Mouse (Mus musculus) small intestine, adult 2 months (tissue): ENCODE data around the gene Ptdss2. TPM values are rescaled to one million over a fixed set of nuclear protein-coding genes. Genes with fewer than 3 reads are reported as not detected.

Source experiments
- H3K27ac ChIP-seq: fragments of 200-500 bp; 2 replicates; pipeline ENCODE4 v1.5.1; 2012; ENCODE audit warnings: low read depth, low read length, control low read depth, inconsistent platforms; ENCODE audit not compliant: insufficient read depth
- H3K27me3 ChIP-seq: fragments of 200-500 bp; 2 replicates; pipeline ENCODE4 v1.6.1; 2012; ENCODE audit warnings: mild to moderate bottlenecking, moderate library complexity, low read length, inconsistent platforms; ENCODE audit not compliant: control insufficient read depth, insufficient read depth
- H3K36me3 ChIP-seq: fragments of 200-500 bp; 2 replicates; pipeline ENCODE4 v1.6.1; 2012; ENCODE audit warnings: mild to moderate bottlenecking, low read length, control low read depth, inconsistent platforms; ENCODE audit not compliant: control insufficient read depth, insufficient read depth
- H3K4me1 ChIP-seq: fragments of 200-500 bp; 2 replicates; pipeline ENCODE4 v1.6.1; 2012; ENCODE audit warnings: low read length, inconsistent platforms, mixed read lengths; ENCODE audit not compliant: control insufficient read depth, insufficient read depth, insufficient read length
- H3K4me3 ChIP-seq: fragments of 200-500 bp; 2 replicates; pipeline ENCODE4 v1.5.1; 2012; ENCODE audit warnings: low read depth, mild to moderate bottlenecking, control low read depth, inconsistent platforms, low read length, moderate library complexity
- CTCF ChIP-seq: fragments of 200-500 bp; IDR thresholded peaks from 2 replicates; pipeline ENCODE4 v1.5.1; 2012; ENCODE audit warnings: low read depth, mild to moderate bottlenecking, control low read depth, inconsistent platforms, low read length, moderate library complexity, mixed read lengths; ENCODE audit not compliant: insufficient replicate concordance, insufficient read length; ENCODE audit errors: extremely low read depth
- POLR2A ChIP-seq: fragments of 200-500 bp; IDR thresholded peaks from 2 replicates; pipeline ENCODE4 v1.6.1; 2012; ENCODE audit warnings: low read depth, mild to moderate bottlenecking, control low read depth, inconsistent platforms, low read length, moderate library complexity
- WGBS: fragments of 180-500 bp; shearing (Covaris S2); methylation state at CpG from one replicate; pipeline ENCODE4 v1.1.7; 2018; 5-methylcytosine and 5-hydroxymethylcytosine counted together
- polyA plus RNA-seq: library from polyadenylated mRNA; depleted of rRNA; stranded (reverse); fragments of >200 nt; gene quantifications from 2 replicates; pipeline ENCODE4 v1.2.3, GENCODE M21; 2012; rRNA removed

Ptdss2 gene
- polyA plus RNA-seq, 1 experiment, result 26.3 TPM

DNA sequence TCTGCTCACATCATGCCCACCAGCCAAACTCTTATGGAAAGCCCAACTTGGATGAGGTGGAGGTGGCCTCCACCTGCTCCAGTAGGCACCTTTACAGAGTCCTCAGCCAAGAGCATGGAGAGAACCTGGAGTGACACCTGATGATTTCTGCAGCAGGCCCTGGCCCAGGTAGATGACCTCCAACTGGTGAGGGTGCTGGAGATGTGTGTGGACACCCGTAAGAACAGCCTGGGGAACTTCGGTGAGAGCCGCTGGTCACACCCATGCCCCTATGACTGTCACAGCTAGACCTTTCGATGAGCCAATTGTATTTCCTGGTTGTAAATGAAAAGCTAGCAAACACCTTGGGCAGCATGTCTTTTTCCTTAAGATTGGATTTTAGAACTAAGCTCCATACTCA lies 75.9 kb downstream of the Ptdss2 start:
- Histone ChIP-seq H3K4me3 (no peak overlapping the region), H3K36me3 (no peaks in the 10 kb centered on the region), H3K27me3 (no peaks in the 10 kb centered on the region), H3K27ac (no peak overlapping the region), H3K4me1 (peaks cover 11% of the 10 kb centered on the region)
- WGBS, result 49% methylated on average over 4 of the region's 4 CpGs
- TF ChIP-seq CTCF (no peak), POLR2A (no peak)

DNA sequence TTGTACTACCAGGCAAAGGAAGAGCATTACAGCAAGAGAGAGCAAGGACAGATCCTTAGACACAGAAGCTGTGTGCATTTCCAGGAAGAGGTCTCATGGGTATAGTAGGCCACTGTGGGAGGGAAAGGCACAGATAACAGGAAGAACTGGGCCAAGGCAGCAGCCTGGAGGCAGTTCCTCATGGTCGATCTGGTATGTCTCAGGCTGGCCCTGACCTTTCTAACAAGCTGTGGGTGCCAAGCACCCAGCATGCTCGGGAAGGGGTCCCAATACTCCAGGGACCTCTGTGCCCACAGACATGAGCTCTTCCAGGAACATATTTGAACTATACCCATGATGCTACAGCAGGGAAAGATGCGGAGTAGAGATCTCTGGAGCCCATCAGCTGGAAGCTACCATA lies 82.4 kb downstream of the Ptdss2 start:
- Histone ChIP-seq H3K27me3 (no peaks in the 10 kb centered on the region), H3K4me3 (no peak overlapping the region), H3K4me1 (no peaks in the 10 kb centered on the region), H3K36me3 (no peaks in the 10 kb centered on the region), H3K27ac (no peak overlapping the region)
- no peak for TF ChIP-seq CTCF
- TF ChIP-seq POLR2A, result no peak
- 56% methylated on average over 3 of the region's 3 CpGs for WGBS

DNA sequence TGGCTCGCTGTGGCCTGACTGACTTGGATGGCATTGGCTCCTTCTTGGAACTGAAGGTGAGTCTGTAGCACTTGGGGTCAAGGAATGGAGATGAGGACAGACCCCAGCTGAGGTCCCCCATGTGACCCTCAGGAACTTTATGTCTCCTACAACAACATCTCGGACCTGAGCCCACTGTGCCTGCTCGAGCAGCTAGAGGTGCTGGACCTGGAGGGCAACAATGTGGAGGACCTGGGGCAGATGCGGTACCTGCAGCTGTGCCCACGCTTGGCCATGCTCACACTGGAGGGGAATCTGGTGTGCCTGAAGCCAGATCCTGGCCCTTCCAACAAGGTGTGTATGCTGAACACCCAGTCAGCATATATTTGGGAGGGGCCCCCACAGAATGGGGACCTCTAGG lies 83.3 kb downstream of the Ptdss2 start:
- WGBS, result 95% methylated on average over 5 of the region's 5 CpGs
- no peaks in the 10 kb centered on the region for H3K4me1 ChIP-seq
- H3K36me3 ChIP-seq, result no peaks in the 10 kb centered on the region
- no peak overlapping the region for H3K27ac ChIP-seq
- H3K4me3 ChIP-seq, result no peak overlapping the region
- H3K27me3 ChIP-seq, result no peaks in the 10 kb centered on the region
- no peak for TF ChIP-seq CTCF

DNA sequence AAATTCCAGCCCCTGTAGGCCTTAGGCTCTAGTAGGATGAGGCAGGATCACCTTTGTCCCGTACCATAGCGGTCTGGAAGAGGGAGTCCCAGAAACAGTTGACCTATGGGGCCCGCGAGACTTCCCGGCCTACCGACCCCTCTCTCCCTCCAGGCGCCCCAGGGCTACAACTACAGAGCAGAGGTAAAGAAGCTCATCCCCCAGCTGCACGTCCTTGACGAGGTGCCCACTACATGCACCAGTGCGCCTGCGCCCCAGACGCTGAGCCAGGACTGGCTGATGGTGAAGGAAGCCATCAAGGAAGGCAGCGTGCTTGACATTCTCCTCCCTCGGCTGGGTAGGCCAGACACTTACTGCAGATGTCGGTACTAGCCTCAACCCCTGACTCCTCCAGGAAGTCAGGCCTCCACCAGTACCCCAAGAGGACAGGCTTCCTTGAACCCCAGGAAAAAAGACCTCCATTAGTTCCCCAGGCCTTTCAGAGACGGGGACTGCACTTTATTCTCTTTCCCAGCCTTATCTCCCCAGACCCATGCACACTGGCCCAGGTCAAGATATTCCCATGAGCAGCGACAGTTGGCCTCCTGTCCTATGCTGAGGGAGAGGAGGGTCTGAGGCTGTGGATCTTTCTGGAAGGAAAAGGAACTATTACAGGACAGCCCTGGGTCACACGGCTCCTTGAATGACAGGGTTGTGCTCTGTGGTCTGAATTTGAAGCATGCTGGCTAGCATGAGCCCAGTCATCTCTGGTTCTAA lies 84.2 kb downstream of the Ptdss2 start:
- Histone ChIP-seq H3K4me1 (no peaks in the 10 kb centered on the region), H3K27me3 (no peaks in the 10 kb centered on the region), H3K36me3 (no peaks in the 10 kb centered on the region), H3K4me3 (no peak overlapping the region), H3K27ac (no peak overlapping the region)
- TF ChIP-seq POLR2A (no peak), CTCF (no peak)
- 94% methylated on average over 18 of the region's 18 CpGs for WGBS

Other genes starting within 250 kb of the Ptdss2 start
- 33.5 and 55.7 TPM in 2 replicates for gene Psmd13, start 240.4 kb upstream of the Ptdss2 start, polyA plus RNA-seq
- 13.6 and 20.4 TPM in 2 replicates for gene Sirt3, start 240.1 kb upstream of the Ptdss2 start, polyA plus RNA-seq
- gene Cox8b, start 221.9 kb upstream of the Ptdss2 start, polyA plus RNA-seq, result 1.1 and 1.2 TPM in 2 replicates
- 45.0 and 110 TPM in 2 replicates for gene Nlrp6, start 201.5 kb upstream of the Ptdss2 start, polyA plus RNA-seq
- 10.8 and 15.1 TPM in 2 replicates for gene Pgghg, start 181.0 kb upstream of the Ptdss2 start, polyA plus RNA-seq
- gene Ifitm5, start 172.1 kb upstream of the Ptdss2 start, polyA plus RNA-seq, result 0.56 and 0.87 TPM in 2 replicates
- 1.1 TPM in 1 of 2 replicates, not detected in the other for gene Gm45717, start 166.4 kb upstream of the Ptdss2 start, polyA plus RNA-seq
- 263 and 363 TPM in 2 replicates for gene Ifitm2, start 166.4 kb upstream of the Ptdss2 start, polyA plus RNA-seq
- 107 and 120 TPM in 2 replicates for gene Ifitm1, start 155.2 kb upstream of the Ptdss2 start, polyA plus RNA-seq
- 101 and 147 TPM in 2 replicates for gene Ifitm3, start 111.6 kb upstream of the Ptdss2 start, polyA plus RNA-seq
- 2.5 and 3.1 TPM in 2 replicates for gene Ifitm6, start 104.5 kb upstream of the Ptdss2 start, polyA plus RNA-seq
- not detected in 2 replicates for gene Gm17387, start 93.3 kb upstream of the Ptdss2 start, polyA plus RNA-seq
- 5.4 and 15.8 TPM in 2 replicates for gene B4galnt4, start 61.3 kb upstream of the Ptdss2 start, polyA plus RNA-seq
- gene Pkp3, start 44.2 kb upstream of the Ptdss2 start, polyA plus RNA-seq, result 87.5 and 236 TPM in 2 replicates
- gene Sigirr, start 21.8 kb upstream of the Ptdss2 start, polyA plus RNA-seq, result 19.8 and 38.3 TPM in 2 replicates
- 38.2 and 74.3 TPM in 2 replicates for gene Ano9, start 4.6 kb upstream of the Ptdss2 start, polyA plus RNA-seq
- 113 and 162 TPM in 2 replicates for gene Rnh1, start 50.5 kb downstream of the Ptdss2 start, polyA plus RNA-seq
- 49.1 and 67.1 TPM in 2 replicates for gene Hras, start 71.6 kb downstream of the Ptdss2 start, polyA plus RNA-seq
- gene Lrrc56, start 71.8 kb downstream of the Ptdss2 start, polyA plus RNA-seq, result 4.0 and 7.4 TPM in 2 replicates
- gene Lmntd2, start 91.7 kb downstream of the Ptdss2 start, polyA plus RNA-seq, result 4.9 and 8.1 TPM in 2 replicates
- 115 and 258 TPM in 2 replicates for gene Rassf7, start 93.5 kb downstream of the Ptdss2 start, polyA plus RNA-seq
- gene Phrf1, start 106.4 kb downstream of the Ptdss2 start, polyA plus RNA-seq, result 21.3 and 34.2 TPM in 2 replicates
- 91.6 and 484 TPM in 2 replicates for gene Irf7, start 144.1 kb downstream of the Ptdss2 start, polyA plus RNA-seq
- gene Cdhr5, start 154.4 kb downstream of the Ptdss2 start, polyA plus RNA-seq, result 536 and 1,345 TPM in 2 replicates
- gene Sct, start 156.8 kb downstream of the Ptdss2 start, polyA plus RNA-seq, result 337 and 777 TPM in 2 replicates
- gene Drd4, start 169.6 kb downstream of the Ptdss2 start, polyA plus RNA-seq, result 0.04 and 0.30 TPM in 2 replicates
- 14.7 and 26.0 TPM in 2 replicates for gene Deaf1, start 205.3 kb downstream of the Ptdss2 start, polyA plus RNA-seq
- gene Tmem80, start 205.4 kb downstream of the Ptdss2 start, polyA plus RNA-seq, result 11.1 and 23.7 TPM in 2 replicates
- gene Eps8l2, start 216.5 kb downstream of the Ptdss2 start, polyA plus RNA-seq, result 279 and 528 TPM in 2 replicates